Mouse (Mus musculus) embryonic facial prominence, embryonic 14.5 days (tissue): ENCODE measurements around the gene Tmem184b. TPM values are rescaled to one million over a fixed set of nuclear protein-coding genes. Genes with fewer than 3 reads are reported as not detected.
A peak's percentile ranks its signal among the peaks of the same experiment; 100 is the strongest.

Experiments used
- ATAC-seq: fragments of 200-750 bp; cut with Nextera tagmentation; 2 replicates; pipeline ENCODE4 v1.8.0; 2017; ENCODE audit warnings: low read depth, moderate number of reproducible peaks, moderate TSS enrichment
- DNase-seq: peaks from one replicate; pipeline ENCODE4 v3.0.0-alpha.2; 2015; ENCODE audit warnings: low spot score
- H3K27ac ChIP-seq: fragments of 300-500 bp; sonication (generic); replicated peaks from 2 replicates; pipeline ENCODE4 v1.5.1; 2014; ENCODE audit warnings: low read depth, mild to moderate bottlenecking, low read length, moderate library complexity
- H3K27me3 ChIP-seq: fragments of 300-500 bp; sonication (generic); replicated peaks from 2 replicates; pipeline ENCODE4 v1.6.1; 2014; ENCODE audit warnings: low read length; ENCODE audit not compliant: control insufficient read depth, insufficient read depth
- H3K36me3 ChIP-seq: fragments of 300-500 bp; sonication (generic); 2 replicates; pipeline ENCODE4 v1.6.1; 2014; ENCODE audit warnings: low read length, mixed read lengths; ENCODE audit not compliant: control insufficient read depth, insufficient read depth
- H3K4me1 ChIP-seq: fragments of 300-500 bp; sonication (generic); 2 replicates; pipeline ENCODE4 v1.6.1; 2014; ENCODE audit warnings: antibody characterized with exemption, low read length; ENCODE audit not compliant: control insufficient read depth, insufficient read depth
- H3K4me2 ChIP-seq: fragments of 300-500 bp; sonication (generic); 2 replicates; pipeline ENCODE4 v1.6.1; 2014; ENCODE audit warnings: low read depth, mild to moderate bottlenecking, low read length, moderate library complexity, mixed read lengths
- H3K4me3 ChIP-seq: fragments of 300-500 bp; sonication (generic); 2 replicates; pipeline ENCODE4 v1.5.1; 2014; ENCODE audit warnings: low read depth, mild to moderate bottlenecking, low read length
- H3K9ac ChIP-seq: fragments of 300-500 bp; sonication (generic); 2 replicates; pipeline ENCODE4 v1.6.1; 2014; ENCODE audit warnings: low read depth, mild to moderate bottlenecking, low read length, moderate library complexity, mixed read lengths
- H3K9me3 ChIP-seq: fragments of 300-500 bp; sonication (generic); 2 replicates; pipeline ENCODE4 v1.6.1; 2016; ENCODE audit warnings: low read length; ENCODE audit not compliant: control insufficient read depth
- WGBS: fragments of 180-500 bp; shearing (Covaris S2); extraction: QIAGEN DNeasy Blood & Tissue Kit; methylation state at CpG from one replicate; pipeline ENCODE4 v1.1.7; 2014; 5-methylcytosine and 5-hydroxymethylcytosine counted together
- microRNA counts: library from miRNA; unstranded; fragments of <30 nt; microRNA quantifications from one replicate; lab custom pipeline; 2017
- microRNA-seq: library from miRNA; unstranded; fragments of <30 nt; microRNA quantifications from one replicate; pipeline ENCODE4, GENCODE M21; 2016; ENCODE audit warnings: borderline number of aligned reads
- polyA plus RNA-seq: library from polyadenylated mRNA; unstranded; fragments of >200 nt; fragmentation: Nextera tagmentation; extraction: Ambion mirVana; gene quantifications from 2 replicates; pipeline ENCODE4 v1.2.1, GENCODE M21; 2014

The Tmem184b gene
- polyA plus RNA-seq, 1 experiment from 2014 or later = 77.6 TPM

- Histone ChIP-seq H3K36me3 (peaks cover 16% of the 10 kb centered on the region), H3K4me2 (no peak overlapping the region), H3K9ac (no peak overlapping the region), H3K4me1 (no peaks in the 10 kb centered on the region), H3K9me3 (no peaks in the 10 kb centered on the region), H3K27ac (no peak overlapping the region), H3K4me3 (no peak overlapping the region), H3K27me3 (no peaks in the 10 kb centered on the region)
- DNase-seq (no peak), ATAC-seq (no peak)
- WGBS = 61% methylated on average over 8 of the region's 8 CpGs
These were observed 89.5 kb downstream of the Tmem184b start for GRCm38 (mm10) chr15:79313848-79314369.

MicroRNA genes within 50 kb of the gene (microRNA counts, 519-probe panel; counts per million panel counts)
- microRNA mmu-miR-1943 (lab: Ali Mortazavi, UCI) = 2,254 counts per million, percentile 34 among the panel's probes with 10 or more counts

Small RNAs within 50 kb of the gene (microRNA-seq; reads per million reads assigned to microRNA genes)
- gene Mir1943 = 3.8 reads per million, percentile 18 among the genes with 10 or more reads in this experiment

Other genes with a start within 250 kb of the Tmem184b start
- gene Sox10, start 238.3 kb downstream of the Tmem184b start, polyA plus RNA-seq = 16.2 and 17.7 TPM in 2 replicates
- 18.1 and 21.3 TPM in 2 replicates for gene Pick1, start 174.4 kb downstream of the Tmem184b start, polyA plus RNA-seq
- 1.1 TPM in 2 replicates for gene Gm49486, start 174.2 kb downstream of the Tmem184b start, polyA plus RNA-seq
- gene Slc16a8, start 148.8 kb downstream of the Tmem184b start, polyA plus RNA-seq = 0.28 and 0.29 TPM in 2 replicates
- gene Baiap2l2, start 118.0 kb downstream of the Tmem184b start, polyA plus RNA-seq = 5.6 and 6.9 TPM in 2 replicates
- gene Pla2g6, start 75.2 kb downstream of the Tmem184b start, polyA plus RNA-seq = 13.3 and 14.6 TPM in 2 replicates
- 2.6 and 2.8 TPM in 2 replicates for gene Maff, start 56.9 kb downstream of the Tmem184b start, polyA plus RNA-seq
- 75.3 and 76.3 TPM in 2 replicates for gene Csnk1e, start 52.0 kb upstream of the Tmem184b start, polyA plus RNA-seq
- 0.07 and 0.09 TPM in 2 replicates for gene Kcnj4, start 101.7 kb upstream of the Tmem184b start, polyA plus RNA-seq
- gene Kdelr3, start 112.8 kb upstream of the Tmem184b start, polyA plus RNA-seq = 149 and 157 TPM in 2 replicates
- 80.0 and 81.6 TPM in 2 replicates for gene Ddx17, start 143.2 kb upstream of the Tmem184b start, polyA plus RNA-seq
- gene Dmc1, start 201.5 kb upstream of the Tmem184b start, polyA plus RNA-seq = 1.8 and 2.6 TPM in 2 replicates